Mouse (Mus musculus) lung, adult 2 months (tissue): ENCODE results near the gene Snx29. TPM values are rescaled to one million over a fixed set of nuclear protein-coding genes. Genes with fewer than 3 reads are reported as not detected.

Source experiments
- DNase-seq: peaks from one replicate; pipeline ENCODE4 v3.0.0; 2022
- H3K4me1 ChIP-seq: fragments of 200-500 bp; 2 replicates; pipeline ENCODE4 v1.6.1; 2011; ENCODE audit warnings: low read length; ENCODE audit not compliant: control insufficient read depth, insufficient read depth
- H3K4me3 ChIP-seq: fragments of 200-500 bp; replicated peaks from 2 replicates; pipeline ENCODE3; 2011; ENCODE audit warnings: low read depth, mild to moderate bottlenecking, control low read depth, low read length; ENCODE audit errors: extremely low read depth
- CTCF ChIP-seq: fragments of 200-500 bp; IDR thresholded peaks from 2 replicates; pipeline ENCODE4 v1.5.1; 2011; ENCODE audit warnings: mild to moderate bottlenecking, low read length, control low read depth; ENCODE audit not compliant: insufficient read depth
- POLR2A ChIP-seq: fragments of 200-500 bp; IDR thresholded peaks from 2 replicates; pipeline ENCODE4 v1.6.1; 2011; ENCODE audit warnings: low read depth, mild to moderate bottlenecking, control low read depth, low read length, borderline replicate concordance; ENCODE audit errors: extremely low read depth
- WGBS: fragments of 180-500 bp; shearing (Covaris S2); methylation state at CpG from one replicate; pipeline ENCODE4 v1.1.7; 2018; 5-methylcytosine and 5-hydroxymethylcytosine counted together
- polyA plus RNA-seq: library from polyadenylated mRNA; depleted of rRNA; stranded (reverse); fragments of >200 nt; gene quantifications from 2 replicates; pipeline ENCODE4 v1.2.3, GENCODE M21; 2012

The Snx29 gene
- polyA plus RNA-seq, 1 experiment = 10.6 TPM

DNA sequence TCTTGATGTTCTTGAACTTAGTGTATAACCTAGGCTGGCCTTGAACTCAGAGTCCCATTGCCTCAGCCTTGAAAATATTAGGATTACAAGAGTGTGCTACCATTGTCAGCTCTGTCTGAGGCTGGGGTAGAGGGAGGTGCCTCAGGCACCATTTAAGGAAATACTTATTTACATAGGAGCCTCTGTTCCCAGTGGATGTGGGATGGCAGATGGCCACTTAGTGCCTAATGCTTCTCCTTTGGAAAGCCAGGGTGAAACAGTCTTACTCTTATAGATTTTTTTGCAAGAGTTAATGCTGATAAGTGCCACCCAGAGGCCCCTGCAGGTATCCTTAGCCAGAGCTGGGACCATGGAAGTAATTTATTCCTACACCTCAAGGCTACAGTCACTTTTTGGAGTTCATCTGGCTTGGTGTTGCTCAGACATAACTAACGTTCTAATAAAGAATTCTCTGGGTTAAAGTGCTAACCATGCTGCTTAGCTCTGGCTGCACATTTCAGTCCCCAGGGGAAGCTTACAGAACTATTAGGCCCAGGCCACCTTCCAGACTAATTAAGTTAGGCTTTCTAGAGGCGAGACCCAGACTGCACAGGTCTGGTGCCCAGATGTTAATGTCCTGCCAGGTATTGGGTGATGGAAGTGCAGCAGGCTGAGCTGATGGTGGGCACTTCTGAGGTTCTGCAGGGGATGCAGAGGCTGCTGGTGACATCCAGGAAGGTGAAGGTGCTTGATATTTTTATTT is 135.1 kb downstream of the Snx29 start:
- TF ChIP-seq CTCF = no peak
- TF ChIP-seq POLR2A = no peak
- Histone ChIP-seq H3K4me3 (no peak overlapping the region), H3K4me1 (peaks cover 14% of the 10 kb centered on the region)
- DNase-seq = no peak
- WGBS = 79% methylated on average over 2 of the region's 2 CpGs

DNA sequence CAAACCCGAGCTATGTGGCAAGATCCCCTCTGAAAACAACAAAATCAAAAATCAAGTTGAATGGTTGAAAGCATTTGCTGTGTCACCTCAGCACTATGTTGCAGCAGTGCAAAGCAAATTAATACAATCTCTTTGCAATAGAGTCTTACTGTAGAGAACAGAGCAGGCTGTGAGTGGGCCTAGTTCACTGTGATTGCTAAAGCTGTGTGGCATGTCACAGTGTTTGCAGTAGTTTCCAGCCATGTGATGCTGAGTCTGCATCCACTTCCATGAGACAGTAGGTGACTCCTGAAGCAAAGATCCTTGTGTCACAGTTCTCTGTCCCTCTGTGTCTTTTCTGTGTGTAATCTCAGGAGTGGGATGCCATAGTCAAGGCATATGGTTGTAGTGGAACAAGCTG is 137.5 kb downstream of the Snx29 start:
- TF ChIP-seq POLR2A = no peak
- no peak for TF ChIP-seq CTCF
- DNase-seq = no peak
- H3K4me1 ChIP-seq = peaks cover 14% of the 10 kb centered on the region
- H3K4me3 ChIP-seq = no peak overlapping the region
- WGBS = 88% methylated on average over 1 of the region's 1 CpGs

DNA sequence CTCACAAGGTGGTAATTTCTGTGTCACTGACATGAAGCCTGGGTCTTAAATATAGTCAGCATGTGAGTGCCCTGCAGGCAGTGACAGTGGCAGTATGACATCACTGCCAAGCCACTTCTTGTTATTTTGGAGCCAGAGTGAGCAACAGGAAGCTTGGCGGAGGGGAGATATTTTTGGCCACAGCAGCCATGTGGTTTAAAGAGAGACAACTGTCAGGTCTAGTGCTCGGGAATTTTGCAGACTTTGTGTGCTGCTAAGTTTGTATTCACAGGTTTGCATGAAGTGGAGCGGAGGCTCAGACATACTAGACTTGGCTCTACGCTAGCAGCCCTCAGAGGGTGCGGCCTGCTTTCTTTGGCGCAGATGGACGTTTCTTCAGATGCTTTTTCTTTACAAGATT is 138.9 kb downstream of the Snx29 start:
- H3K4me3 ChIP-seq = no peak overlapping the region
- DNase-seq = no peak
- 25% methylated on average over 7 of the region's 7 CpGs for WGBS
- TF ChIP-seq POLR2A (no peak), CTCF (no peak)
- H3K4me1 ChIP-seq = peaks cover 9% of the 10 kb centered on the region

DNA sequence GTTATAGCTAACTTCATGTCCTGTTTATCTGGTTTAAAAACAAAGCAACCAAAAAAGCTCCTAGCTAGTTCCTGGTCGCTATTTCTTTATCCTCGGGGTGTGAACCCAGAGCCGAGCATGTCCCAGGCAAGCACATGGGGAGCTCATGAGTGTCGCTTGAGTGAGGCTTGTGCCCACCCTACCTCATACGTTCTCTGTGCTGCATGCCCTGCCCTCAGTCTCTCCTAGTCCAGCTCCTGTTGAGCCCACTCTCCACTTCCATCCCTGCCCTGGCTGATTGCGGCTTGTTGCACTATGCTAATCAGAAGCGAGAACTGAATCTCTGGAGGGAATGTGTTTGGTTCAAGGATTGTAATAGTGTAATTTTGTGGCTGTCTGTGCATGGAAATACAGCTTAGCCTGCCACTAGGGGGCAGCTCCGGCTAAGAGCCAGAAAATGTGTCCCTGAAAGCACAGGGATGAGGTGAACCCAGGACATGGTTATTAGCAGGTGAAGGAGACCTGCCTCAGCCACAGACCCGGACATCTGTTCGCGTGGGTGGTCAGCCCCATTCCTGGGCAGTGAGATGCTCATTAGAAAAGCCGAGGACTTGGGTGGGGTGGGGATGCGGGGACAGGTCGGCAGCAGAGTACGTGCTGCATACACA is 145.9 kb downstream of the Snx29 start:
- DNase-seq = peak; percentile 70
- H3K4me3 ChIP-seq = no peak overlapping the region
- H3K4me1 ChIP-seq = peaks cover 6% of the 10 kb centered on the region
- 55% methylated on average over 15 of the region's 15 CpGs for WGBS
- no peak for TF ChIP-seq POLR2A
- peak; percentile 73 for TF ChIP-seq CTCF

DNA sequence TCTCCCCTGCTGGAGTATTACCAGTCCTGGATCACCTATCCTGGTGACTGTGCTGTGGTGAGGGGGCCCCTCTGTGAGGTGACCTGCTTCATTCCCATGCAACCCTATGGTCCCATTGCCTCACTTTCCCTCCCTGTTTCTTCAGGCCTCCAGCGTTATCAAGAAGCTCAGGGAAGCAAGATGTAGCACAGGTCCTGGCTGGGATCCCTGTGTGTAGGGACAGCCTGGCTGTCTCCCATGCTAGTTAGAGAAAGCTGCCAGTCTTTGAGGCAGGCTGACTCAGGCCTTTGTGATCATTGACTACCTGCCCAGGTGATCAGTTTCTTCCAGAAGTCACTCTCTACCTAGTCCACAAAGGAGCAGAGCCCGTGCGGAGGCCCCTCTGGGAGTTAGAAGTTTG is 146.8 kb downstream of the Snx29 start:
- Histone ChIP-seq H3K4me1 (peaks cover 8% of the 10 kb centered on the region), H3K4me3 (no peak overlapping the region)
- no peak for DNase-seq
- TF ChIP-seq POLR2A (no peak), CTCF (no peak)
- WGBS = 93% methylated on average over 3 of the region's 3 CpGs

DNA sequence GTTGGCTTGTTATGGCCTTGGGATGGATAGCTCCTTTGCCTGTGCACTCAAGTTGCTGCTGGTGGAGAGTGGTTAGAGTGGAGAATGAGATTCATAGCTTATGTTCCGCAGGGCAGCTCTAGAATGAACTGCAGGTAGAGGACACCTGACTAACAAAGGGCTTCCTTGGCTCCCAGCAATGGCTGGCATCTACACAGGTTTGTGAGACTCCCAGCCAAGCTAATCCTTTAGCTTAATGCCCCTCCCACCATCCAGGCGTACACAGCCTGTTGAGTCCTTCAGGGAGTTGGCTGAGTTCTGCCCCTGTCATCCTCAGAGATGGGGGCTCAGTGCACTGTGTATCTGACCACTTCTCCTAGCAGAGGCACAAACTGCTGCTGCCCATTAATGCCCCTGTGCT is 148.5 kb downstream of the Snx29 start:
- TF ChIP-seq CTCF (no peak), POLR2A (no peak)
- no peak for DNase-seq
- H3K4me3 ChIP-seq = no peak overlapping the region
- WGBS = 88% methylated on average over 2 of the region's 2 CpGs
- peaks cover 11% of the 10 kb centered on the region for H3K4me1 ChIP-seq

DNA sequence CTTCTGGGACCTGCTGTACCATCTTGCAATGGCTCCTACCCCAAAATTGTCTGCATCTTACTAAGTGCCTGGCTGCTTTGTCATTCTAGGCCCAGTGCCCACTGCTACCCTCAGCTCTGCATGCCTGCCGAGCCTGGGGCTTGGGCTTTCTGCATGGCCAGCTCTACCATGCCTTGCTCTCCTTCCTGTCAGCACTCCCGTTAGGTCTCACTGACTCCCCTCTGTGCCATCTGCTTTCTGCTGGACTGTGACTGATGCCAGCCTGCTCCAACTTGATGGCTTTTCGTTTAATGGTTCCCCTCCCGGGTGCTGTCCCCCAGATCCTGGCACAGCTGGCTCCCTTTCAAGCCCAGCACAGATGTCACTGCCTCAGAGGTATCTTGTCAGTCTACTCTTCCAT is 150.1 kb downstream of the Snx29 start:
- Histone ChIP-seq H3K4me3 (no peak overlapping the region), H3K4me1 (peaks cover 11% of the 10 kb centered on the region)
- no peak for TF ChIP-seq CTCF
- no peak for TF ChIP-seq POLR2A
- no peak for DNase-seq
- WGBS = 77% methylated on average over 4 of the region's 4 CpGs

DNA sequence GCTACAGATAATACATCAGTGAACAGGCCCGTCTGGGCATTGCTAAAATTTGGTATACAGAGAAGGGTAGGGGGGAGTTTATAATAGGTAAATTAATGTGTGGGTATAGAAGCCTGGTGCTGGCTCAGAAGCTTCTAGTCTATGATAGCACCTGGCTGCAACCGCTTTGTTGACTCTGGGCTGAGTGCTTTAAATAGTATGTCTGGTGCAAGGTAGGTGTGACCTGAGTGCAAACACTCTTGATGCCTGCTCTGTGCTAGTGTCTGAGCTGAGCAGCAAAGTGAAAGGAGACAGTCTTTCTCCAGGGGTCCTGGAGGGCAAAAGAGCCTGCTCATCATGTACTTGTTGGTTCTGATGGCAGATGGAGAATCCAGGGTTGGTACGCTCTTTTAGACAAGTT is 150.8 kb downstream of the Snx29 start:
- DNase-seq = no peak
- 76% methylated on average over 3 of the region's 3 CpGs for WGBS
- peaks cover 9% of the 10 kb centered on the region for H3K4me1 ChIP-seq
- no peak overlapping the region for H3K4me3 ChIP-seq
- TF ChIP-seq POLR2A (no peak), CTCF (no peak)

DNA sequence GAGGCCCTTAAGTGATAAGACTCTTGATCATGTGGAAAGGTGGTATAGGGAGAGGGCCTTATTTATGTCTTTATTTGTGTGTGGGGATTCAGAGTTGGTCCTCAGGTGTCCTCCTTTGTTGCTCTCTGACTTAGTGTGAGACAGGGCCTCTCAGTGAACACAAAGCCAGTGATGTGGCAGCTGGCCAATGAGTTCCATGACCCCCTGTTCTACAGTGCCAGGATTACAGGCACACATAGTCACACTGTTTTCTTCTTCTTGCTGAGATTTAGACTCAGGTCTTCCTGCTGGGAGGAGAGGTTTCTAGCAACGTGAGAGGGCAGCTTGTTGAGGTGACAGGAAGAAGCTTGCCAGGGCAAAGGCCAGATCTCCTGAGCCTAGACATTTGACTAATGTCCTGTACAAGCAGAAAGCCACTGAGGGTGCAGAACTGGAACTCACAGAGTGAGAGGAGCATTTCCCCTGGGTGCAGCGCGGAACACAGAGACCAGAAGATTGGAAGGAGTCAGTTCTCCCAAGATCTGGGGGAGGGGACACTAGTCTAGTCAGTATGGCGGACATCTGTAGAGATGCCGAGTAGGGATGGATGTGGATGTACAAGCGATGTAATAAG is 151.3 kb downstream of the Snx29 start:
- Histone ChIP-seq H3K4me1 (peaks cover 7% of the 10 kb centered on the region), H3K4me3 (no peak overlapping the region)
- DNase-seq = no peak
- TF ChIP-seq CTCF = no peak
- no peak for TF ChIP-seq POLR2A
- 81% methylated on average over 6 of the region's 6 CpGs for WGBS
